Mouse (Mus musculus) frontal cortex, postnatal 10 days (tissue): ENCODE measurements around the gene Adamts10.

Experiments used
- DNase-seq, 2 experiments: peaks; one replicate each; pipeline ENCODE4 v3.0.0; 2022; ENCODE audit warnings: low spot score in 2 of 2, mixed read lengths in 1 of 2

Adamts10 gene

DNA sequence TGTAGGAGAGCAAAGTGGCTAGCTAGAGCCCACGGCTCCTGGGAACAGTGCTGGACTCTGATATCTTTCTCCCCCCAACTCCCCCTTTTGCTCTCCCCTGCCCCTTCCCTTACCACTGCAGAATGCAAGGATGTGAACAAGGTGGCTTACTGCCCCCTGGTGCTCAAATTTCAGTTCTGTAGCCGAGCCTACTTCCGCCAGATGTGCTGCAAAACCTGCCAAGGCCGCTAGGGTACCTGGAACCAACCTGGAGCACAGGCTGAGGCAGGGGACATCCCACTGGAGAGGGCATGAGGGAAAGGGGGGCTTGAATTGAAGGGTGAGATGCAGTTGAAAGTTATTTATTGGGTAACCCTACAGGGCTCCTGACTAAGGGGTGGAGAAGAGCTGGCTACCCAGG is 29.0 kb downstream of the Adamts10 start:
- no peak for DNase-seq

GRCm38 (mm10) chr17:33554536-33554935 is 30.5 kb downstream of the Adamts10 start:
- no peak for DNase-seq

DNA sequence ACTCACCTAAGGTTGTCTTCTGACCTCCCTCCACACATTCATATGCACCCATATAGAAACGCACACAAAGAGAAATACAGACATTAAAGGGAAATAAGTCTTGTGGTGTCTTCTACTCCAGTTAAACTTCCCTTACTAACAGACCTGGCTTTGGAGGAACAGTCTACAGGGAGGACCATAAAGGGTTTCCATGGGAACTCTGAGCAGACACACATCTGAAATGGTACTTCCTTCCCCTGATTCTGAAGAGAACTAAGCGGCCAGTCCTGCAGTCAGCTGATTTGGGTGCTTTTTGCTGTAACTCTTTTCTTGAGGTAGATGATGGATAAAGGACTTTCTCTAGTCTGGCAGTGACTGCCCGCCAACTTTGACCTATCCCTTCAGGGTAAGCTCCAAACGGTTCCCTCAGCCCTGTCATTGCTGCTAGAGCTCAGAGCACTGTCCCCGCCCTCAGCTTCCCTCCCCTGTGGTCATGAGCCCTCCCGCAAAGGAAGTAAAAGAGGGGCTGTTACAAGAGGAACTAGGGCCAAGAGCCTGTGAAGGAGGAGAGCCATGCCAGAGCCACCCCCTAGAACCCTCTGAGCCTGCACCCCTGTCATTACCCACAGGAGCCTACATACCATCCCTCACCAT is 31.3 kb downstream of the Adamts10 start, which contains the start of gene Myo1f:
TSS of gene Myo1f (plus strand) at position 485 of the 633 bp plus-strand sequence.
- no peak for DNase-seq

GRCm38 (mm10) chr17:33557922-33558321 is 33.9 kb downstream of the Adamts10 start:
- DNase-seq, result no peak

GRCm38 (mm10) chr17:33563527-33564076 is 39.6 kb downstream of the Adamts10 start:
- DNase-seq, result no peak

- no peak for DNase-seq
Measured at GRCm38 (mm10) chr17:33564599-33564998, 40.6 kb downstream of the Adamts10 start.

DNA sequence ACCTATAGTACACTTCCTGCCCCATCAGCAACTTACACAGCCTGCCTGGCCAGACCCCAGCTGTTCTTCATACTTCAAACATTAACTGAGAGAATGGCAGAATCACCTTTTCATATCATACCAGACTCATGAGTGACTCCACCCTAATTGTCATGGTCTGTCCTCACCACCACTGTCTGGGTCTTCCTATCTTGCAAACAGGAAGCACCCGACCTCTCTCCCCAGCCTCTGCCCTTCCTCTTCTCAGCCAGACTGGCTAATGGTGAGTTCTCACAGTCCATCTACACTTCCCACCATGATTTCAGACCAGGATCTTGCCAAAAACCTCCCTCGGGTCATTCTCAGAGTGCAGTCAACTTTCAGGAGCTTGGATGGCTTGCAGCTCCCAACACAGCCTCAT is 42.2 kb downstream of the Adamts10 start:
- DNase-seq, result no peak

DNA sequence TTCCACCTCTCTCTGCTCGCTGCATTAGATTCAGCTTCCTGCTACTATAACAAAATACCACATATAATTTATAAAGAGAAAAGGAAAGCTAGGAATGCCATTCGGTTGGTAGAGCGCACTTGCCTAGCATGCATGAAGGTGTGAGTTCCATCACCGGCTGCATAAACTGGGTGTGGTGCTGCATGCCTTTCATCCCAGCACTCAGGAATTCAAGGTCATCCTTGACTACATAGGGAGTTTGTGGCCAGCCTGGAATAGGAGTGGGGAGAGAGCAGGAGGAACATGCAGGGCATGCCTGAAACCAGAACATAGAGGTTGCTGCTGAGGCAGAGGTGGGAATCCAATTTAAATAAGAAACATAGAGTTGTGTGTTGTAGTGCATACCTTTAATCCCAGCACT is 60.1 kb downstream of the Adamts10 start:
- no peak for DNase-seq

DNA sequence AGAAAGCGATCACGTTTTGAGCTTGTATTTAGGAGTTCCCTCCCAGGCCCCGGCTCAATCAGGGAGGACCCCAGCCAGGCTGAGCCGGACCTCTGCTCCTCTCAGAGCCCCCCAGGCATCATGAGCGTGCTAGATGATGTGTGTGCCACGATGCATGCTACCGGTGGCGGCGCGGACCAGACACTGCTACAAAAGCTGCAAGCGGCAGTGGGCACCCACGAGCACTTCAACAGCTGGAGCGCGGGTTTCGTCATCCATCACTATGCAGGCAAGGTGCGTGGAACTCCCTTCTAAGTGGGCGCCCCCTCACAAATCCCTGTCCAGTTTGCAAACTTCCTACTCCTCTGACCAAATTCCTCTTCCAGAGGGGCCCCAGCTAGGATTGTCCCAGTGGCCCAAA is 62.0 kb downstream of the Adamts10 start:
- no peak for DNase-seq

DNA sequence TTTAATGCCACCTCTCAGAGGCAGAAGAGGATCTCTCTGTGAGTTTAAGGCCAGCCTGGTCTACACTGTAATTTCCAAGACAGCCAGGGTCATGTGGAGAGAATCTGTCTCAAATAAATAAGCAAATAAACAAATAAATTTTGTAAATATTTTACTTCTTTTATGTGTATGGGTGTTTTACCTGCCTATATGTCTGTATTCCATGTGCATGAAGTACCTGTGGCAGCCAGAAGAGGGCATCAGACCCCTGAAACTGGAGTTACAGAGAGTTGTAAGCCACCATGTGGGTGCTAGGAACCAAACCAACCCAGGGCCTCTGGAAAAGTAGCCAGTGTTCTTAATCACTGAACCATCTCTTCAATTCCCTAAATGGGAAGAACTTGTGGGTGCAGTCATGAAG is 73.3 kb downstream of the Adamts10 start:
- DNase-seq, result no peak

GRCm38 (mm10) chr17:33598506-33598905 is 74.5 kb downstream of the Adamts10 start:
- no peak for DNase-seq

DNA sequence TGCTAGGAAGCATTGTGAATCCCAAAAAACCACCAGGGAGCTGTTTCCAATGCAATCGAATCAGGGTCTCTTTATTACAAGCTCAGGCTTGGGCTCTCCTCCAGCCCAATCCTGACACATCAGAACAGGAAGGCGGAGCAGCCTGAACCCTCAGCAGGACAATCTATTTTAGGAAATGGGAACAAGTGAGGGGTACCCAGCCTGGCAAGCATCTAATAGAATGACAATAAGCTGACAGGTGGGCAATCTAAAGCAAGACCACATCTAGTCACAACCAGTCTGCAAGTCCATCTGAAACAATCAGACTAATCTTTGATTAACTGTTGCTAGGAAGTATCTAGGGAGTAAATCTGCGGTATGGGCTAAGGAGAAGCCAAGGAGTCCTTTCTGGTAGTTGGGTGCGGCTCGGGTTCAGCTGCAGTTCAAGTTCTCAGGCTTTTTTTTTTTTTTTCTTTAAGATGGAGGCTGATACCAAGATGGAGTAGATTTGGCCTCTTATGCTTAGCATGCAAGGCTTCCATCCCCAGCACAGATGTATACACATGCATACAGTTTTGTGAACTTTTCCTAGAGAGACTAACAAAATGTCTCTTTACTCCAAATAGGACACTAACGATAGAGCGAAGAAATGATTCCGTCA is 76.0 kb downstream of the Adamts10 start:
- no peak for DNase-seq

DNA sequence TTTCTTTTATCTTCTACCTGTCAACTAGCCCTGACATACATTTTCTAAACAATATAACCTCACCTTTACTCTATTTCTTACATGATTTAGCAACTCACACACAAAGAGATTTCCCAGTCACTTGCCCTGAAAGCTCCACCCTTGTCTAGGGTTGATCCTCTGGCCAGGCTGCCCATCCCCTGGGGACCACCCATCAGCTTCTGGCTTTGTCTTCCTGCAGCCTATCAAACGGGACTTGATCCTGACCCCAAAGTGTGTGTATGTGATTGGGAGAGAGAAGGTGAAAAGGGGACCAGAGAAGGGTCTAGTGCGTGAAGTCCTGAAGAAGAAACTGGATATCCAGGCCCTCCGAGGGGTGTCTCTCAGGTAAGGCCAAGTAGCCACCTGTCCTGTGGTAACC is 76.8 kb downstream of the Adamts10 start:
- no peak for DNase-seq

DNA sequence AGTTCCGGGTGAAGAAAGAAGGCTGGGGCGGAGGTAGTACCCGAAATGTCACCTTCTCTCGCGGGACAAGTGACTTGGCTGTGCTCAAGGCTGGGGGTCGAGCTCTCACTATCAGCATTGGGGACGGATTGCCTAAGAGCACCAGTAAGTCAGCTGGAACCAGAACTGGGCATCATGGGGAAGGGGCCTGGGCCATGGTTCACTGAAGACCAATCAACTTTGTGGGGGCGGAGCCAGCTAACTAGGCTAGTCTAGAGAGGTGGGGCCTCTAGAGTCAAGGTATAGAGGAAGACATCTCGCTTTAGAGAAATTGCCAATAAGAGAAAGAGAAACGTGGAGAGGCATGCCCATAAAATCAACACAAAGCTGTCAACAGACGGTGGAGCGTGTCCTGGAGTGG is 77.9 kb downstream of the Adamts10 start:
- no peak for DNase-seq
